Mouse (Mus musculus) ovary, postnatal 14 days (tissue): ENCODE data around the gene Hspb3.
A peak's percentile ranks its signal among the peaks of the same experiment; 100 is the strongest.

Experiments
- DNase-seq: peaks from one replicate; pipeline ENCODE4 v3.0.0; 2022; ENCODE audit warnings: low spot score

Hspb3 gene

DNA sequence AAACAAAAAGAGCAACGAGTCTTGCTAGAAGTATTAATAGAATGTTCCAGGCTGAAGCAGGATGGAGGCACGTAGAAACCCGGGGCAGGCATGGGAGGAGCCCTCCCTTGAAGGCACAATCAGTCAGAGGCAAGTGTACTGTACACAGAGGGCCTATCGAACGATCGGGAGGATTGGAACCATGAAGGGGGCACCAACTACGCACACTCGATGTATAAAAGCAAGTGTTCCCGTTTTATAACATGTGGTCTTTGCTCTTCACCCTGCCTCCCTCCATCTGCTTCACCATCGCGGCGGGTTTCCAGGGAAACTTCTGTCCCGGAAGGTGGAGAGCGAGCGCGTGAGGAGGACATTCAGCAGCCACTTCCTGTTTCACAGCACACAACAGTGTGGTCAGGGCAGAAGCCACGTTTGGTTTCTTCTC, 27.7 kb downstream of the Hspb3 start:
- DNase-seq, result no peak

GRCm38 (mm10) chr13:113634732-113635481, 28.6 kb downstream of the Hspb3 start:
- no peak for DNase-seq

- no peak for DNase-seq
Measured at GRCm38 (mm10) chr13:113632506-113632905, 31.0 kb downstream of the Hspb3 start.

DNA sequence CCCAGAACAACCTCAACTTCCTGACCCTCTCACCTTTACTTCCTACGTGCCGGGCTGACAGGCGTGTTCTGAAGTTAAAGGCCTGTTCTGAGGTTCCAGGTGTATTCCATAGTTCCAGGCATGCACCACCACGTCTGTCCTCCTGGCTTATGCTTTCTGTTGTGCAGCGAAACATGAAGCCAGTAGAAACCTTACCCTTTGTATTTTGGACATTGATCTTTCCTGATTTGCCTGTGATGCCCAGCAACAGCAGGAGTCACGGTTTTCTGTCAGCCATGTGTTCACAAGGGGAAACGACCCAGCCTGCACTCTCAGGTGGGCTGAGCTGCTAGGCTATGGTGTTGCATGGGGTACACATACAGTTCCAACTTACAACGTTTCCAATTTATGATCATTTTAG, 35.9 kb downstream of the Hspb3 start:
- no peak for DNase-seq

- no peak for DNase-seq
Measured at GRCm38 (mm10) chr13:113622865-113623255, 40.6 kb downstream of the Hspb3 start.

GRCm38 (mm10) chr13:113622122-113622864, 41.2 kb downstream of the Hspb3 start:
- no peak for DNase-seq

DNA sequence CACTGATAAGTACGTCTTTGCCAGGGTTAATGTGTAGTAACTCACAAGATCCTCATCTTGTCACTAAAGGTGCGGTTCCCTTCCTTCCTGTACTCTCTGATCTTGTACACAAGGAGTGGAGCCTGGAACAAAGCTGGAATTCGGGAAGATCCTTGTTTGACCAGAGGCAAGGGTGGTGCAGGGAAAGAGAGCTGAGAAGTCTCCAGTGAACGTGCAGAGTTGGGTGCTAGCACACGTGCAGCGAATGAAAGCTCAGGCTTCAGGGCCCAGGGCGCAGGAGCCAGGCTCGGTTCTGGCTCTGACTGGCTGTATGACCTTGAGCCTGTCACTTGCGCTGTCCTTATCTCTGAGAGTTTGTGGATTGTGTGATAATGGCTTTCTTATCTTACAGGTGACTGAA, 44.5 kb downstream of the Hspb3 start:
- DNase-seq, result no peak

DNA sequence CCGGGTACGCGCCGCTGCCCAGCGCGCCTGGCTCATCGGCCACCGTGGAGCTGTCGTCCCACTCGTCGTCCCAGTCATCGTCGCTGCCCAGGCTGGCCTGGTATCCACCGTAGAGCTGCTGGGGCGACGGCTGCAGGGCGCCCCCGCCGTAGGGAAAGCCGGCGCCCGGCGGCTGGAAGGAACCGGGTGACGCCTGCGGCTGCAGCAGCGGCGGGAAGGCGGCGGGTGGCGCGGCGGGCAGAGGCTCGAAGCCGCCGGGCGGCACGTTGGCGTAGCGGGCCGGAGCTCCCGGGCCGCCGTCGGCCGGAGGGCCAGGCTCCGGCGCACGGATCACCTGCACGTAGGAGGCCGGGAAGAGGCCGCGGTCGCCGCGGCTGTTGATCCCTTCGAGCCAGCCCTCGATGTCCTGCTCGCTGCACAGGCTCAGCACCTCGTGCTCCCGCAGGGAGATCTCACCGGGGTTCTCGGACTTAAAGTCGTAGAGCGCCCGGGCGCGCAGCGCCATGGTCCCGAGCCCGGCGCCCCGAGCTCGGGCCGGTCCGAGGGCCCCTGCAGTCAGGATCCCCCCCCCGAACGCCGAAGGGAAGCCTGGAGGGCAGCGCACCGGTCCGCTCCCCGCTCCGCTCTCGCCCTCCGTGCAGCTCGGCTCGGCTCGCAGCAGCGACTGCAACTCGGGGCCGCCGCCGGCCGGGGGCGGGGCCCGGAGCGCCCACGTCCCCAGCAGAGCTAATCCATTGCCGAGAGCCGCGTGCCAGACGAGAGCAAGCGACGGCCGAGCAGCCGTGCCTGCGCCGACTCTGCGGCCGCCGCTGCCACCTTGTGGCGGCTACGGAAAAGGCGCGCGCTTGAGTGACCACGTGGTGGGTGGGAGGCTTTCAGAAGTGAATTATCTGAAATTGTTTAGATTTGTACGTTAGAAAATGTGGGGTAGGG, 45.3 kb downstream of the Hspb3 start, which contains the start of gene Snx18:
TSS of gene Snx18 (minus strand) at position 674 of the 933 bp plus-strand sequence.
- DNase-seq, result peak; percentile 90

DNA sequence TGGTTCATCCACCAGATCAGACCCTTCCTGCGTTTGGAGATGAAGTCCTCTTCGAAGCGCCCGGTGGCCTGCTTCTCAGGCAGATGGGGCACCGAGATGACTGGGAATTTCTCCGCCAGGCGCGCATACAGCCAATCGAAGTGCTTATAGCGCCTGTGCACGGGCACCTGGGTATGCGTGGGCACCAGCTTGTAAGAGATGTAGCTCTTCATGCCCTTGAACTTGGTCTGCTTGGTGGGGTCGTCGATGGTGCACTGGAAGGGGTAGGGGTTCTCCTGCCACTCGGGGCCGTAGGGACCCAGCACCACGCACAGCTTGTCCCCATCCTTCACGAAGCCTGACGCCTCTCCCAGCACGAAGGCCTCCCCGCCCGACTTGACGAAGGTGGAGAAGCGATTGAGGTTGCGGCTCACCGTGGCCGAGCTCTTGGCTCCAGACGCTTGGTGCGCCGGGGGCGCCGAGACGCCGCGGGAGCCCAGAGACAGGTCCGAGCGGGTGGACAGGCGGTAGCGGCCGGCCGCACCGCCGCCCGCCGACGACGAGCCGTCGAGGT, 46.1 kb downstream of the Hspb3 start:
- DNase-seq, result no peak

- DNase-seq, result no peak
Measured at GRCm38 (mm10) chr13:113616751-113617337, 46.6 kb downstream of the Hspb3 start.

DNA sequence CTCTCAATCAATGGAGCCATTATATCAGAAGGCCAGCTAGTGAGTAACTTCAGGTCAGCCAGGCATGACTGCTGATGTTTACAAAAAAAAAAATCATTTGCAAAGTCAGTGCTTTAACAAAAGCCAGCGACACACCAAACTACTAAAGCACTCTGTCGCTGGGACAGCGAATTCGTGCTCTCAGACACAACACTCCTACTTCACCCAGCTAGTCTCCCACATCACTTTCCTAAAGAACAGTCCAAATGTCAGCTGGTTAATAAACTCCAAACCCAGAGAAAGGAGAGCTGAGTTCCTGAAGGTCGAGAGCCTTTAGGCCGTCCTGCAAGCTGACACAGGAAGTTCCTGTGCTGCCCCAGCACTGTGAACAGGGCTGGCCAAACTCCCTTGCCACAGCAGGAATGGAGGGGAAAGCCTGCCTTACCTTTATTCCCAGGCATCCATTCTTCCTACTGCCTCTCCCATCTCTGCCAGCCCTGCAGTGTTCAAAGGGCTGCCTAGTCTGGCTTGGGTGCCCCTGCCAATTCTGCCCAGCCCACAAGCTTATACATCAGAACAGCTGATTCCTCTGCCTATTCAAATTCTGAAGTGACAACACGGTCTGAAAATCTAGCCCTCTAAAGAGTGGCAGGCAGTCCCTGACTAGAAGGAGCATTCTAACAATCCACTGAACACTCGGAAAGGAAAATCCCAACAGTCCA, 47.4 kb downstream of the Hspb3 start:
- DNase-seq, result no peak

DNA sequence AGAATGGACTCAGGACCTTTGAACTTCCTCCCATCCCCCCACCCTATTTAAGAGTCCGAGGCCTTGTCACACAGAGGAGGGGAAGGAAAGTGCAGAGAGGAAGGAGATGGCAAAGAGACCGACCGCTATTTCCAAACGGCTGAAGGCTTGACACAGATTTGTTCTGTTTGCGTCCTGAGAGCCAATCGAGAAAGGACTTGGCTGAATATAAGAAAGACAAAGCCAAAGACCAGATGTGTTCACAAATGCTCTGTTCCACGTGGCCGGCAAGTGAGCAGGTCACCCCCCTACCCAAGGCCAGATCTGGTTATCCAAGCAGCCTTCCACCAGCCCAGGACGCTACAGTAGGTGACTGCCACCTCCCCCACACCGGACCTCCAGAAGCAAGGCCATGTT, 47.9 kb downstream of the Hspb3 start:
- no peak for DNase-seq

DNA sequence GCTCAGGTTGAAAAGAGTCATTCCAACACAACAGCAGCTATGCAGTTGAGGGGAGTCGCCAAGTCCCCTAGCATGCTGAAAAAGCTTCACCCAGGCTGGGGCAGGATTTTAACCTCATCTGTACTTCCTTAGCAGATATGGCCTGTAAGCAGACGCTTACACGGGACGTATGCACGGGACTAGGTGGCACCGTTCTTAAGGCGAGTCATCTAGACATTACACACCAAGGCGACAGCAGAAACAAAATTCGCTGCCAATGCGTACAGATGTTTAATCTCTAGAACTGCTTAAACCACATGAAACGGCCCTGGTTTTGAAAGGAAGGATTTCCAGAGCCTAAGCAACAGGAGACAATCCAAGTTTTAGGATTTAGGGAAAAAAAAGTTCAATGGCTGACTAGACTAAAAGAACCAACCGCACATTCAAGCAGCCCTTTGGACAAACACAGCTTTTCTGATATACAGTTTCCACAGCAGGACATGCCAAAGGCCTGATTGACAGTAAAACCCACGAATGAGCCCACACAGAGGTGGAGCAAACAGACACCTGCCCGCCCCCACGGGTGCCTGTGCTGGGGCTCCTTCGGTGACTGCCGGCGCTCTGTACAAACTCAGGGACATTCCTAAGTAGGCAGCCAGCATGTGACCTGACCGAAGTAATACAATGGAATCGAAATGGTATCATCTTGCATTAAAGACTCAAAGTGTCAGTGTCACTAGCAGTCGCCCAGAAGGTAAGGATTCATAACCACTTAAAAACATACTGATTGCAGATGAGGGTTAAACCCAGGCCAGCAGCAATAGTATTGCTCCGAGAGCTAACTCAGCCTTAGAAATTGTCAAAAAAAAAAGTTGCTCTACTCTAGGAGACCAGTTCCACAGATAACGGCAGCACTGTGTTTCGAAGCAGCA, 48.6 kb downstream of the Hspb3 start:
- peak; percentile 59 for DNase-seq

DNA sequence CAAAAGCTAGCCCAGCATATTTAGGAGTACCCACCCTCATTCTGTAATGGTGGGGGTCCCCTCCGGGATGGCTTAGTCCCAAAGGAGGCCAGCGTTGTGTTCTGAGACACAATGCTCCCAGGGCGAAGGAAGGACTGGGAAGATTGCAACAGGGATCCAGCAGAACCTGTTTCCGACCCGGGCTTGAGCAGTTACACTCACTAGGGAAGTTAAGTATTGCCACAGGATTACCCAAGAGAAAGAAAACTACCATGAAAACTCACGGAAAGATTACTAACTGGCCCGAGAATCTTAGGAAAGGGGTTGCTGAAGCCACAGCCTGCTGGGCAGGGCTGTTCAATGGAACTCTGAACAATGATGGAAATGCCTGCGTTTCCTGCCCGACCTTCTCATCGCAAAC, 49.6 kb downstream of the Hspb3 start:
- no peak for DNase-seq

DNA sequence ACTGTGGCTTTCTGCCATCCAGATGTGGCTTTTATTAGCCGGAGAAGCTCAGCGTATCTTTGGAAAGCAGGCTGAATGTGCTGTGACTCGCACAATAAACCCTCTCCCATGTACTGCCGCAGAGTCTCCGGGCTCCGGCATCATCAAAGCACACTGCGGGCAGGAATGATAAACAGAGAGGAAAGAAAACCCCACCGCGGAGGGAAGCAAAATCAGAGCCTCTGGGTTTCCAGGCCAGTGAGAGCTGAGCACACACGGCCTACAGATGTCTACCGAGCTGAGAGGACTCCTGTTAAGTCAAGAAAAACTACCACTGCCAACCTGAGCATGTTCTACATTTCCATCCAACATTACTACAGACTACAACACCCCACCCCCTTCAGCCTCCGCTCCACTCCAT, 50.1 kb downstream of the Hspb3 start:
- DNase-seq, result no peak
